Mouse (Mus musculus) thymus, adult 18-20 months (tissue): ENCODE data around the gene Cep95.
A peak's percentile ranks its signal among the peaks of the same experiment; 100 is the strongest.
"Not testable (repeated sequence)": the region's sequence is repeated elsewhere in the genome, so short reads cannot be mapped to it uniquely, and the experiment has no call there.

Source experiments
- DNase-seq, 2 experiments: peaks; one replicate each; pipeline ENCODE4 v3.0.0; 2022; ENCODE audit warnings: mixed read lengths in 2 of 2

The Cep95 gene

GRCm38 (mm10) chr11:106788775-106789459, at the start of gene Cep95, which contains the start of gene Ddx5:
Gene Cep95 (plus strand): TSS chr11:106789252.
Gene Ddx5 (minus strand): TSS chr11:106789185.
- DNase-seq, result peak; percentile 95 to 98

GRCm38 (mm10) chr11:106740724-106741123, 48.3 kb upstream of the Cep95 start:
- not testable (repeated sequence) for DNase-seq

GRCm38 (mm10) chr11:106741232-106741631, 47.8 kb upstream of the Cep95 start:
- DNase-seq, result no peak

- no peak for DNase-seq
These were observed 47.2 kb upstream of the Cep95 start for GRCm38 (mm10) chr11:106741826-106742225.

GRCm38 (mm10) chr11:106742388-106742841, 46.6 kb upstream of the Cep95 start:
- no peak for DNase-seq

- no peak for DNase-seq
These were observed 44.1 kb upstream of the Cep95 start for GRCm38 (mm10) chr11:106744949-106745348.

- not testable (repeated sequence) for DNase-seq
These were observed 39.4 kb upstream of the Cep95 start for GRCm38 (mm10) chr11:106749557-106750120.

- peak; percentile 42 to 76 for DNase-seq
These were observed 38.8 kb upstream of the Cep95 start, which contains the start of gene Pecam1 for GRCm38 (mm10) chr11:106750121-106750751. Gene Pecam1 (minus strand): TSS chr11:106750628.

GRCm38 (mm10) chr11:106751039-106752018, 37.7 kb upstream of the Cep95 start, which contains the start of gene Milr1:
Gene Milr1 (plus strand): TSS chr11:106751226.
- DNase-seq, result peak in 1 of 2 experiments; percentile 20

GRCm38 (mm10) chr11:106752103-106752502, 36.9 kb upstream of the Cep95 start:
- DNase-seq, result peak; percentile 37 to 68

- no peak for DNase-seq
These were observed 35.7 kb upstream of the Cep95 start for GRCm38 (mm10) chr11:106753314-106753713.

- DNase-seq, result no peak
These were observed 33.5 kb upstream of the Cep95 start for GRCm38 (mm10) chr11:106755583-106755982.

GRCm38 (mm10) chr11:106759028-106759427, 30.0 kb upstream of the Cep95 start:
- no peak for DNase-seq

- no peak for DNase-seq
These were observed 28.5 kb upstream of the Cep95 start for GRCm38 (mm10) chr11:106760511-106760910.

- DNase-seq, result peak; percentile 32 to 55
These were observed 26.8 kb upstream of the Cep95 start for GRCm38 (mm10) chr11:106762139-106762799.

GRCm38 (mm10) chr11:106762800-106763185, 26.3 kb upstream of the Cep95 start:
- DNase-seq, result no peak

- no peak for DNase-seq
These were observed 22.4 kb upstream of the Cep95 start for GRCm38 (mm10) chr11:106766611-106767162.

- no peak for DNase-seq
These were observed 21.5 kb upstream of the Cep95 start for GRCm38 (mm10) chr11:106767516-106767915.

- no peak for DNase-seq
These were observed 18.7 kb upstream of the Cep95 start for GRCm38 (mm10) chr11:106770195-106770974.

- no peak for DNase-seq
These were observed 16.0 kb upstream of the Cep95 start for GRCm38 (mm10) chr11:106773061-106773460.

GRCm38 (mm10) chr11:106776960-106777359, 12.1 kb upstream of the Cep95 start:
- DNase-seq, result no peak
